Mouse (Mus musculus): ENCODE data around the gene Atp8a1.

- TF ChIP-seq POLR2A (IDR thresholded peaks at IDR 0.05; ENCODE audit: extremely low read depth, insufficient read depth, low read length) (no peak), CTCF (IDR thresholded peaks at IDR 0.05; ENCODE audit: low read depth, low read length) (no peak)
Observed at GRCm38 (mm10) chr5:67662715-67663114, 184.5 kb downstream of the Atp8a1 start.
